Mouse (Mus musculus): ENCODE results near the gene Serping1.

- TF ChIP-seq CTCF (IDR thresholded peaks at IDR 0.05; ENCODE audit: borderline replicate concordance, extremely low read depth, insufficient read depth, insufficient read length) (no peak), POLR2A (IDR thresholded peaks at IDR 0.05; ENCODE audit: borderline replicate concordance, extremely low read depth, insufficient read depth, insufficient read length, poor library complexity, severe bottlenecking) (no peak)
Measured at GRCm38 (mm10) chr2:84792516-84792915, 17.3 kb upstream of the Serping1 start.

Measured in brain, embryonic 14.5 days (tissue).